Mouse (Mus musculus) cerebellum, adult 2 months (tissue): ENCODE data around the gene Smyd2.

Source experiments
- CTCF ChIP-seq: fragments of 200-500 bp; IDR thresholded peaks from 2 replicates; pipeline ENCODE4 v1.5.1; 2011; ENCODE audit warnings: low read depth, mild to moderate bottlenecking, control low read depth, low read length, moderate library complexity, borderline replicate concordance; ENCODE audit not compliant: insufficient read depth
- POLR2A ChIP-seq: fragments of 200-500 bp; IDR thresholded peaks from 2 replicates; pipeline ENCODE4 v1.6.1; 2011; ENCODE audit warnings: low read length, control low read depth, borderline replicate concordance; ENCODE audit not compliant: insufficient read depth

DNA sequence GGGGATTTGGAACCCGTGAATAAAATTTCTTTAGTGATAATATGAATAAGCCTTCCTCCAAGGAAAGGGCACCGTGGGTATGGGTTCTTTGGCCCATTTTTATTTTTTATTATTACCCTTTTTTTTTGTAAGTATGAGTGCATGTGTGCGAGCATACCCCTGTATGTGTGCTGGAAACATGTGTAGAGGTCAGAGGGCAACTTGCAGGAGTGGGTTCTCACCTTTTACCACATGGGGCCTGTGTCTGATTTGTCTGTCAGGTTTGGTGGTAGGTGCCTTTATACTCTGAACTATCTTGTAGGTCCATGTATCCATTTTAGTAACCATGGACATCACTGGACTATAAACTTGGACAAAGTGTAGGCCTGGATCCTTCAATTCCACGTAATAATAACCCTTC, 994 bp upstream of the Smyd2 start:
- no peak for TF ChIP-seq POLR2A
- no peak for TF ChIP-seq CTCF
